Mouse (Mus musculus): ENCODE data around the gene Jun. TPM values are rescaled to one million over a fixed set of nuclear protein-coding genes. Genes with fewer than 3 reads are reported as not detected.

The Jun gene
- polyA plus RNA-seq, 1 experiment from 2014 or later = 25.2 TPM

GRCm38 (mm10) chr4:95094700-95095113 is 42.7 kb upstream of the Jun start:
- H3K36me3 ChIP-seq (ENCODE audit: control insufficient read depth, insufficient read depth, low read length) = no peaks in the 10 kb centered on the region

GRCm38 (mm10) chr4:95093615-95094014 is 41.6 kb upstream of the Jun start:
- Histone ChIP-seq H3K4me2 (ENCODE audit: low read depth, low read length) (no peak overlapping the region), H3K9ac (replicated peaks; ENCODE audit: low read depth, low read length) (no peak overlapping the region), H3K4me3 (ENCODE audit: low read depth, low read length) (no peak overlapping the region), H3K36me3 (ENCODE audit: control insufficient read depth, insufficient read depth, low read length) (no peaks in the 10 kb centered on the region), H3K27ac (ENCODE audit: low read depth, low read length) (no peak overlapping the region), H3K4me1 (ENCODE audit: control insufficient read depth, insufficient read depth, low read length) (no peaks in the 10 kb centered on the region), H3K27me3 (ENCODE audit: control insufficient read depth, insufficient read depth, low read length) (no peaks in the 10 kb centered on the region), H3K9me3 (ENCODE audit: control insufficient read depth, low read length) (no peaks in the 10 kb centered on the region)
- WGBS = 77% methylated on average over 6 of the region's 6 CpGs
- no peak for ATAC-seq (ENCODE audit: low read depth)

More at GRCm38 (mm10) chr4:95094700-95095113, 42.7 kb upstream of the Jun start:
- H3K9ac ChIP-seq (replicated peaks; ENCODE audit: low read depth, low read length) = no peak overlapping the region
- no peaks in the 10 kb centered on the region for H3K9me3 ChIP-seq (ENCODE audit: control insufficient read depth, low read length)
- no peak for ATAC-seq (ENCODE audit: low read depth)
- no peaks in the 10 kb centered on the region for H3K4me1 ChIP-seq (ENCODE audit: control insufficient read depth, insufficient read depth, low read length)
- no peaks in the 10 kb centered on the region for H3K27me3 ChIP-seq (ENCODE audit: control insufficient read depth, insufficient read depth, low read length)
- no peak overlapping the region for H3K4me3 ChIP-seq (ENCODE audit: low read depth, low read length)
- H3K27ac ChIP-seq (ENCODE audit: low read depth, low read length) = no peak overlapping the region
- H3K4me2 ChIP-seq (ENCODE audit: low read depth, low read length) = no peak overlapping the region
- WGBS = 66% methylated on average over 4 of the region's 4 CpGs

GRCm38 (mm10) chr4:95092516-95092915 is 40.5 kb upstream of the Jun start:
- Histone ChIP-seq H3K9ac (replicated peaks; ENCODE audit: low read depth, low read length) (no peak overlapping the region), H3K36me3 (ENCODE audit: control insufficient read depth, insufficient read depth, low read length) (no peaks in the 10 kb centered on the region), H3K27me3 (ENCODE audit: control insufficient read depth, insufficient read depth, low read length) (no peaks in the 10 kb centered on the region), H3K27ac (ENCODE audit: low read depth, low read length) (no peak overlapping the region), H3K4me1 (ENCODE audit: control insufficient read depth, insufficient read depth, low read length) (no peaks in the 10 kb centered on the region), H3K9me3 (ENCODE audit: control insufficient read depth, low read length) (no peaks in the 10 kb centered on the region), H3K4me2 (ENCODE audit: low read depth, low read length) (no peak overlapping the region), H3K4me3 (ENCODE audit: low read depth, low read length) (no peak overlapping the region)
- no peak for ATAC-seq (ENCODE audit: low read depth)
- WGBS = 91% methylated on average over 4 of the region's 4 CpGs

GRCm38 (mm10) chr4:95091536-95091935 is 39.5 kb upstream of the Jun start:
- Histone ChIP-seq H3K9me3 (ENCODE audit: control insufficient read depth, low read length) (no peaks in the 10 kb centered on the region), H3K4me3 (ENCODE audit: low read depth, low read length) (no peak overlapping the region), H3K36me3 (ENCODE audit: control insufficient read depth, insufficient read depth, low read length) (no peaks in the 10 kb centered on the region), H3K27ac (ENCODE audit: low read depth, low read length) (no peak overlapping the region), H3K9ac (replicated peaks; ENCODE audit: low read depth, low read length) (no peak overlapping the region), H3K27me3 (ENCODE audit: control insufficient read depth, insufficient read depth, low read length) (no peaks in the 10 kb centered on the region), H3K4me2 (ENCODE audit: low read depth, low read length) (no peak overlapping the region), H3K4me1 (ENCODE audit: control insufficient read depth, insufficient read depth, low read length) (no peaks in the 10 kb centered on the region)
- ATAC-seq (ENCODE audit: low read depth) = no peak
- WGBS = 85% methylated on average over 4 of the region's 4 CpGs

- no peaks in the 10 kb centered on the region for H3K36me3 ChIP-seq (ENCODE audit: control insufficient read depth, insufficient read depth, low read length)
- H3K27ac ChIP-seq (ENCODE audit: low read depth, low read length) = no peak overlapping the region
- ATAC-seq (ENCODE audit: low read depth) = no peak
- H3K4me3 ChIP-seq (ENCODE audit: low read depth, low read length) = no peak overlapping the region
- no peaks in the 10 kb centered on the region for H3K27me3 ChIP-seq (ENCODE audit: control insufficient read depth, insufficient read depth, low read length)
- H3K4me1 ChIP-seq (ENCODE audit: control insufficient read depth, insufficient read depth, low read length) = no peaks in the 10 kb centered on the region
- H3K9me3 ChIP-seq (ENCODE audit: control insufficient read depth, low read length) = no peaks in the 10 kb centered on the region
- no peak overlapping the region for H3K9ac ChIP-seq (replicated peaks; ENCODE audit: low read depth, low read length)
- no peak overlapping the region for H3K4me2 ChIP-seq (ENCODE audit: low read depth, low read length)
Measured at GRCm38 (mm10) chr4:95089968-95090367, 37.9 kb upstream of the Jun start.

- no peak overlapping the region for H3K4me3 ChIP-seq (ENCODE audit: low read depth, low read length)
- no peak for ATAC-seq (ENCODE audit: low read depth)
- WGBS = 95% methylated on average over 5 of the region's 5 CpGs
Measured at GRCm38 (mm10) chr4:95089053-95089452, 37.0 kb upstream of the Jun start.

GRCm38 (mm10) chr4:95083957-95084356 is 31.9 kb upstream of the Jun start:
- H3K4me3 ChIP-seq (ENCODE audit: low read depth, low read length) = no peak overlapping the region
- no peak for ATAC-seq (ENCODE audit: low read depth)
- WGBS = 86% methylated on average over 8 of the region's 8 CpGs
- H3K27me3 ChIP-seq (ENCODE audit: control insufficient read depth, insufficient read depth, low read length) = no peaks in the 10 kb centered on the region
- no peaks in the 10 kb centered on the region for H3K9me3 ChIP-seq (ENCODE audit: control insufficient read depth, low read length)
- H3K9ac ChIP-seq (replicated peaks; ENCODE audit: low read depth, low read length) = no peak overlapping the region
- no peak overlapping the region for H3K4me2 ChIP-seq (ENCODE audit: low read depth, low read length)
- H3K4me1 ChIP-seq (ENCODE audit: control insufficient read depth, insufficient read depth, low read length) = peaks cover 2% of the 10 kb centered on the region; the same call in 1 of the 2 replicates
- no peak overlapping the region for H3K27ac ChIP-seq (ENCODE audit: low read depth, low read length)
- no peaks in the 10 kb centered on the region for H3K36me3 ChIP-seq (ENCODE audit: control insufficient read depth, insufficient read depth, low read length)

More at GRCm38 (mm10) chr4:95089053-95089452, 37.0 kb upstream of the Jun start:
- H3K9me3 ChIP-seq (ENCODE audit: control insufficient read depth, low read length) = no peaks in the 10 kb centered on the region
- no peaks in the 10 kb centered on the region for H3K36me3 ChIP-seq (ENCODE audit: control insufficient read depth, insufficient read depth, low read length)
- no peaks in the 10 kb centered on the region for H3K27me3 ChIP-seq (ENCODE audit: control insufficient read depth, insufficient read depth, low read length)
- no peaks in the 10 kb centered on the region for H3K4me1 ChIP-seq (ENCODE audit: control insufficient read depth, insufficient read depth, low read length)
- no peak overlapping the region for H3K9ac ChIP-seq (replicated peaks; ENCODE audit: low read depth, low read length)
- H3K4me2 ChIP-seq (ENCODE audit: low read depth, low read length) = no peak overlapping the region
- H3K27ac ChIP-seq (ENCODE audit: low read depth, low read length) = no peak overlapping the region

- Histone ChIP-seq H3K4me1 (ENCODE audit: control insufficient read depth, insufficient read depth, low read length) (peaks cover 2% of the 10 kb centered on the region; the same call in 1 of the 2 replicates), H3K4me3 (ENCODE audit: low read depth, low read length) (no peak overlapping the region), H3K9ac (replicated peaks; ENCODE audit: low read depth, low read length) (no peak overlapping the region), H3K36me3 (ENCODE audit: control insufficient read depth, insufficient read depth, low read length) (no peaks in the 10 kb centered on the region), H3K4me2 (ENCODE audit: low read depth, low read length) (no peak overlapping the region), H3K9me3 (ENCODE audit: control insufficient read depth, low read length) (no peaks in the 10 kb centered on the region), H3K27me3 (ENCODE audit: control insufficient read depth, insufficient read depth, low read length) (no peaks in the 10 kb centered on the region), H3K27ac (ENCODE audit: low read depth, low read length) (no peak overlapping the region)
- ATAC-seq (ENCODE audit: low read depth) = peak; percentile 61; the same call in 1 of the 2 replicates
- 39% methylated on average over 5 of the region's 5 CpGs for WGBS
Measured at GRCm38 (mm10) chr4:95083191-95083729, 31.2 kb upstream of the Jun start.

GRCm38 (mm10) chr4:95082481-95083088 is 30.6 kb upstream of the Jun start:
- no peak overlapping the region for H3K4me3 ChIP-seq (ENCODE audit: low read depth, low read length)
- H3K36me3 ChIP-seq (ENCODE audit: control insufficient read depth, insufficient read depth, low read length) = no peaks in the 10 kb centered on the region
- ATAC-seq (ENCODE audit: low read depth) = no peak
- H3K9me3 ChIP-seq (ENCODE audit: control insufficient read depth, low read length) = no peaks in the 10 kb centered on the region
- H3K4me2 ChIP-seq (ENCODE audit: low read depth, low read length) = no peak overlapping the region
- no peak overlapping the region for H3K9ac ChIP-seq (replicated peaks; ENCODE audit: low read depth, low read length)
- no peak overlapping the region for H3K27ac ChIP-seq (ENCODE audit: low read depth, low read length)
- peaks cover 2% of the 10 kb centered on the region; the same call in 1 of the 2 replicates for H3K4me1 ChIP-seq (ENCODE audit: control insufficient read depth, insufficient read depth, low read length)
- WGBS = 59% methylated on average over 4 of the region's 4 CpGs
- H3K27me3 ChIP-seq (ENCODE audit: control insufficient read depth, insufficient read depth, low read length) = no peaks in the 10 kb centered on the region
